Mouse (Mus musculus) forebrain, embryonic 12.5 days (tissue): ENCODE data around the gene Zwint. TPM values are rescaled to one million over a fixed set of nuclear protein-coding genes. Genes with fewer than 3 reads are reported as not detected.
A peak's percentile ranks its signal among the peaks of the same experiment; 100 is the strongest.

Source experiments
- ATAC-seq: fragments of 200-750 bp; cut with Nextera tagmentation; 2 replicates; pipeline ENCODE4 v1.8.0; 2017; ENCODE audit warnings: moderate TSS enrichment; ENCODE audit not compliant: low FRiP score
- H3K27ac ChIP-seq: fragments of 300-500 bp; sonication (generic); 2 replicates; pipeline ENCODE4 v1.5.1; 2016; ENCODE audit warnings: mild to moderate bottlenecking
- H3K27me3 ChIP-seq: fragments of 300-500 bp; sonication (generic); 2 replicates; pipeline ENCODE4 v1.6.1; 2016; ENCODE audit warnings: mild to moderate bottlenecking
- H3K36me3 ChIP-seq: fragments of 300-500 bp; sonication (generic); replicated peaks from 2 replicates; pipeline ENCODE4 v1.6.1; 2016; ENCODE audit warnings: mild to moderate bottlenecking
- H3K4me1 ChIP-seq: fragments of 300-500 bp; sonication (generic); 2 replicates; pipeline ENCODE4 v1.6.1; 2016
- H3K4me2 ChIP-seq: fragments of 300-500 bp; sonication (generic); 2 replicates; pipeline ENCODE4 v1.6.1; 2016; ENCODE audit warnings: mild to moderate bottlenecking, moderate library complexity
- H3K4me3 ChIP-seq: fragments of 300-500 bp; sonication (generic); replicated peaks from 2 replicates; pipeline ENCODE4 v1.5.1; 2016; ENCODE audit warnings: mild to moderate bottlenecking
- H3K9ac ChIP-seq: fragments of 300-500 bp; sonication (generic); 2 replicates; pipeline ENCODE4 v1.6.1; 2016; ENCODE audit warnings: mild to moderate bottlenecking
- H3K9me3 ChIP-seq: fragments of 300-500 bp; sonication (generic); 2 replicates; pipeline ENCODE4 v1.6.1; 2016
- WGBS: fragments of 180-500 bp; shearing (Covaris S2); methylation state at CpG from one replicate; pipeline ENCODE4 v1.1.7; 2016; 5-methylcytosine and 5-hydroxymethylcytosine counted together
- polyA plus RNA-seq: library from polyadenylated mRNA; unstranded; fragments of >200 nt; fragmentation: Nextera tagmentation; extraction: Ambion mirVana; gene quantifications from 2 replicates; pipeline ENCODE4 v1.2.1, GENCODE M21; 2016

Zwint gene
- polyA plus RNA-seq = 436 and 452 TPM in 2 replicates

DNA sequence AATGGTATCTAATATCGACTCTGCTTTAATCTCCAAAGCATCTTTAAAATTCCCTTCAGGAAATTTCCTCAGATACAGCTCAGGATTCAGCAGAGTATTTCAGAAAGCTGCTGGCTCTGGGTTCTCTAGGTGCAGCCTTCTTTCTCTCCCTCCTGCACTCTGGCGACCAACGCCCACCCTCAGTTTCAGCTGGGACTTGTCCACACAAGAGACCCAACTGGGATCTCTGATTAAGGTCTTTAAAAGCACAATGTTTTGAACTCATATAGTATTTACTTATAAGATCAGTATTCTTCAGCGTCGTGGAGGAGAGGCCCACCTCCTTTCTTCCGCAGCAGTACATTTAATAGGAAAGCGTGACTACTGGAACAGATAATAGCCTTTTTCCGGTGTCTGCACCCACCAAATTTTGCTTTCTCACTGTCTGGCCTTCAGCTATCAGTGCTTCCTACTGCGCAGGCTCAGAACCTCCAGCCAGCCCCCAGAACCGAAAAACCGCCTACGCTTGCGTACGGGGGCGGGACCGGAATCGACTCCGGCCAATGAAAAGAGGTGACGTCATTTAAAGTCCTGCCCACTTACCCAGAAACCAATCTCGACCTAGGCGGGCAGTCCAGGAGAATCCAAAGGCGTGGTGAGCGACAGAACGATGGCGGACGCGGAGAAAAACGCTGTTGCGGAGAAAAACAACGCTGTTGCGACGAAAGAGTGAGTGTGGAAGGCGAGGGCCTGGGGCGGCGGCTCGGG lies at the start of gene Zwint:
Gene Zwint, plus strand, starts transcription at position 576 of the 747 bp plus-strand sequence.
- Histone ChIP-seq H3K9ac (peak within 1 kb of the TSS; percentile 76), H3K36me3 (peaks cover 30% of the 10 kb centered on the region), H3K4me2 (peak within 1 kb of the TSS; percentile 77), H3K9me3 (no peaks in the 10 kb centered on the region), H3K4me1 (peaks cover 21% of the 10 kb centered on the region), H3K4me3 (peak within 1 kb of the TSS; percentile 66), H3K27me3 (no peaks in the 10 kb centered on the region), H3K27ac (peak within 1 kb of the TSS; percentile 94)
- 2% methylated on average over 36 of the region's 36 CpGs for WGBS
- peak; percentile 99 for ATAC-seq

DNA sequence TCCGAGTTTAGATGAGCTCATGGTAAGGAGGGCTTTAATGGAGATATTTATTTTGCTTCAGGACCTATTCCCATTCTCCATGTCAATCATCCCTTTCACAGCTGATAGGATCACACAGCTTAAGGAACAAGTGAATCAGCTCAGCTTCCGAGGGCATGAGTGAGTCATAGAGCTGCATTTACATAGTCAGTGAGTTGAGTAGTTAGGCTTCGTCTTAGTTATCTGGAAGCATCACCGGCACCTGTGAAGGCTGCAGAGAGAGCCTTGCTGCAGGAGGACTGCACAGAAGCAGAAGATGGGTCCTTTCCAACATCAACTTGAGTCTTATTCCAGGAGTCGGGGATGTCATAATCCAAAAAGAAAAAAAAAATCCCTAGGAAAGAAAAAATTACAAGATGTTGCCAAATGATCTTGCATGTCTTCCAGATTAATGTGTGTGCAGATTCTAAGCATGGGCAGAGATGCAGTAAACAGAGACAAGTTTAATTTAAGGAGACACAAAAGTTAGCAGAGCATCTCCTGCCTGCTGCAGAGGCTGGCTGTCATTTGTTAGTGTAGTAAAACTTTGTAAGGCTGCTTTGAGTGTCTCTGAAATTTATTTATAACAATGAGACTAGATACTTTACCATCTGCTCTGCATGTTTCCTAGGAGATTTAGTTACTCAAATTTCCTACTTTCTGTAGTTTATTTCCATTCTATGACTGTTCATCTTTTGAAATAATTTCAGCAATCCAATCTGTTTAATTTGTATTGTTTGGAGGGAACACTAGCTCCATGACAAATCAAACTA lies 41.3 kb upstream of the Zwint start:
- H3K9me3 ChIP-seq = no peaks in the 10 kb centered on the region
- no peak overlapping the region for H3K4me2 ChIP-seq
- WGBS = 85% methylated on average over 5 of the region's 5 CpGs
- no peak overlapping the region for H3K27ac ChIP-seq
- H3K36me3 ChIP-seq = no peaks in the 10 kb centered on the region
- no peaks in the 10 kb centered on the region for H3K4me1 ChIP-seq
- H3K4me3 ChIP-seq = no peak overlapping the region
- H3K27me3 ChIP-seq = no peaks in the 10 kb centered on the region
- H3K9ac ChIP-seq = no peak overlapping the region
- no peak for ATAC-seq

DNA sequence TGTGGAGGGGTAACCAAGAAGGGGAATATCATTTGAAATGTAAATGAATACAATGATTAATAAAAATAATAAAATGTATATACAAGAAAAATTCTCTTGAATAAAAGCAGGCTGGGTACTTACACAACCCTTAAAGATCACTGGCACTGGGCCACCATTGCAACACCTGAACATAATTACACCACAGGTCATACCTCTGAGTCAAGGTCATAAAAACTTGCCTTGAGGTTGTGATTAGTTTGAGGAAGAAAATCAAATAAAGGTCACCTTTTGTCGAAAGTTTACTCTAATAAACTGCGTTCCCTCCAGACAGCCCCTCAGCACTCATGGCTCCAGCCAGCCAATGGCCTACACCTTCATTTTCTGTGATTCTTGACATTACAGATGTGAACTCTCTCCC lies 38.5 kb upstream of the Zwint start:
- Histone ChIP-seq H3K27me3 (no peaks in the 10 kb centered on the region), H3K4me2 (no peak overlapping the region), H3K36me3 (no peaks in the 10 kb centered on the region), H3K27ac (no peak overlapping the region), H3K4me1 (no peaks in the 10 kb centered on the region), H3K9ac (no peak overlapping the region), H3K9me3 (no peaks in the 10 kb centered on the region), H3K4me3 (no peak overlapping the region)
- WGBS = 85% methylated on average over 2 of the region's 2 CpGs
- ATAC-seq = no peak

DNA sequence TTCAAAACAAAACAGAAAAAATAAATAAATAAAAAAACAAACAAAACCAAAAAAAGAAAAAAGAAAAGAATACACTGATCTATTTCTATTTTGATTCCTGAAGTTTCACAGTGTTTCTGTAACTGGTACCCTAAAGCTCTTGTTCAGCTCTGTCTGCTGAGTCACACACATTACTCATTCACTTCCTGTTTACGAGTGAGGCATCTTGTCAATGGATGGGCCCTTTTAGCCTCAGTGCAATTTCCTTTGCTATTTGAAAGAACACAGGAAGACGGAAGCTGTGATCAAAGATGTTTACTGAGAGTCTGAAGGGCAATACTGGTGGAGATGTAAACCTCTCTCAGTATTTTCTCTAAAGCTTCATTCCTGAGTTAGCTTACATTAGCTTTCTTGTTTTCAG lies 34.1 kb upstream of the Zwint start:
- Histone ChIP-seq H3K27me3 (no peaks in the 10 kb centered on the region), H3K4me1 (no peaks in the 10 kb centered on the region), H3K36me3 (no peaks in the 10 kb centered on the region), H3K27ac (no peak overlapping the region), H3K9ac (no peak overlapping the region), H3K4me2 (no peak overlapping the region), H3K4me3 (no peak overlapping the region), H3K9me3 (no peaks in the 10 kb centered on the region)
- 84% methylated on average over 2 of the region's 2 CpGs for WGBS
- ATAC-seq = no peak

DNA sequence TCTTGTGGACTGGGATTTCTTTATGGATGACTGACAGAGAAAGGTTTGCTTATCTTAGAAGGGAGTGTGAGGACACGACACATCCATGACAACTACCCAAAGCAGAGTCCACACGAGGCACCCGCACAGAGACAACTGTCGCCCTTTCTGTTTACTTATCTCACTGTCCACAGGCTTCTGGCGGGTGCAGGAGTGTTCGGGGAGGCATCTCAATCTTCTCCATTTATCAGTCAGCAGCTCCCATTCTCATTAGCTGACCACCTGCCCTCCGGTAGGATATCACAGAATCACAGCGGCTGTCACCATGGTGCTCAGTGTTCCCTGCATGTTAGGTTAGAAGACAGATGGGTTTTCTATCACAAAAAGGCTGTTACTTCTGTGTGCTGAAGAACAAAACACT lies 31.1 kb upstream of the Zwint start:
- Histone ChIP-seq H3K9me3 (no peaks in the 10 kb centered on the region), H3K36me3 (no peaks in the 10 kb centered on the region), H3K4me1 (no peaks in the 10 kb centered on the region), H3K4me2 (no peak overlapping the region), H3K9ac (no peak overlapping the region), H3K27ac (no peak overlapping the region), H3K27me3 (no peaks in the 10 kb centered on the region), H3K4me3 (no peak overlapping the region)
- no peak for ATAC-seq
- 86% methylated on average over 8 of the region's 8 CpGs for WGBS

DNA sequence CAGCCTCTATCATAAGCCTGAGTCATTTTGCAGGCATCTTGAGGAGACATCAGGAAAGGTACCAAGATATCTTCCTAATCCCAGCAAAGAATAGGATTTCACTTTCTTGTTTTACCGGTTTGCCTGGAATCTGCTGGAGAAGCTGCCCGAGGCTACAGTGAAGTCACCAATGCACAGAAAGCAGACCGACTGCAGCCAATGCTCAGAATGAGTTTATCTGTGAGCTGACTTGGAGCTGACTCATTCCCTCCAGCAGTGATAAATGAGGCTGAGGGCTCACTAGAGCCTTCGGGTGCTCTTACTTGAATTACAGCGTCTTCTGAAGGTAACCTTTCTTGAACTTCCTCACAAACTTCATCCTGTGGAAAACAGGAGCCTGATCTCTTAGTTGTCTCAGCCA lies 20.5 kb upstream of the Zwint start:
- no peak for ATAC-seq
- no peaks in the 10 kb centered on the region for H3K27me3 ChIP-seq
- H3K9ac ChIP-seq = no peak overlapping the region
- H3K36me3 ChIP-seq = no peaks in the 10 kb centered on the region
- H3K4me1 ChIP-seq = no peaks in the 10 kb centered on the region
- WGBS = 75% methylated on average over 5 of the region's 5 CpGs
- no peaks in the 10 kb centered on the region for H3K9me3 ChIP-seq
- no peak overlapping the region for H3K4me2 ChIP-seq
- no peak overlapping the region for H3K27ac ChIP-seq
- no peak overlapping the region for H3K4me3 ChIP-seq

DNA sequence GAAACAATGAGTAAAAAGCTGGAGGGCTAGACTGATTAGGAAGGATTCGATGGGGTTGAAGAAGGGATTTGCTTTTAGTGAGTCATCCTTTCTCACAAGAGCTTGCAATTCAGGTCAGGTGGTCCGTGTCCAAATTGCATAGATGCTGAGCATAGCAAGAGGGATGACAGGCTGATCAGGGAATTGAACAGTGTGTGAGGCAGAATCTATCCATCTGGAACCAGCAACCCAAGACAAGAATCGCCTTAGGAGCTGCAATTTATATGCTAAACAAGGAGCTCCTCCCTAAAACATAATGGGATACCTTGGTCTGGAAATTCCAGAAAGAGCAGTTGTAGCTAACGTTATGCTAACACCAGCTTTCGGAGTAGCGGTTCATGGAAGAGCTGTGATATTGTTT lies 3.8 kb upstream of the Zwint start:
- Histone ChIP-seq H3K27ac (no peak overlapping the region), H3K4me1 (peaks cover 9% of the 10 kb centered on the region), H3K9ac (no peak overlapping the region), H3K4me3 (no peak overlapping the region), H3K4me2 (no peak overlapping the region), H3K36me3 (no peaks in the 10 kb centered on the region), H3K9me3 (no peaks in the 10 kb centered on the region), H3K27me3 (no peaks in the 10 kb centered on the region)
- 46% methylated on average over 6 of the region's 6 CpGs for WGBS
- no peak for ATAC-seq

DNA sequence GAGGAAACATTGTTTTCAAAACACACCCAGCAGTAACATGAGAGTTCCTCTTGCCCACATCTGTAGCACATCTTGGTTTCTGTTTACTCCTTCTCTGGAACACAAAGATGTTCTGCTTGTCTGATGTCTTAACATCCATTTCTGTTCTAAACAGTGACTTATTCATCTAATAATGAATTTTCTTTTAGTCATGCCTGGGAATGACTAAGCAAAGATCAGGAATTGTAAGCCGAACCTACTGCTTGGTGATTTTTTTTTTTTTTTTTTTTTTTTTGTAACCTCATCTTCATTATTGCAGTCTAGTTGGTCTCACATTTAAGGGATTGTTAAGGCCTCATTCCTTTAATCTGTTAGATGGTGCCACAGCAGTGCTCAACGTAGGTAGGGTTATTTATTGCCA lies 848 bp upstream of the Zwint start:
- H3K36me3 ChIP-seq = peaks cover 24% of the 10 kb centered on the region
- no peaks in the 10 kb centered on the region for H3K27me3 ChIP-seq
- H3K4me2 ChIP-seq = peak overlapping the region; percentile 77
- ATAC-seq = peak; percentile 2; the same call in 1 of the 2 replicates
- no peak overlapping the region for H3K4me3 ChIP-seq
- H3K9me3 ChIP-seq = no peaks in the 10 kb centered on the region
- no peak overlapping the region for H3K9ac ChIP-seq
- 90% methylated on average over 2 of the region's 2 CpGs for WGBS
- H3K27ac ChIP-seq = peak overlapping the region; percentile 87
- peaks cover 21% of the 10 kb centered on the region for H3K4me1 ChIP-seq

DNA sequence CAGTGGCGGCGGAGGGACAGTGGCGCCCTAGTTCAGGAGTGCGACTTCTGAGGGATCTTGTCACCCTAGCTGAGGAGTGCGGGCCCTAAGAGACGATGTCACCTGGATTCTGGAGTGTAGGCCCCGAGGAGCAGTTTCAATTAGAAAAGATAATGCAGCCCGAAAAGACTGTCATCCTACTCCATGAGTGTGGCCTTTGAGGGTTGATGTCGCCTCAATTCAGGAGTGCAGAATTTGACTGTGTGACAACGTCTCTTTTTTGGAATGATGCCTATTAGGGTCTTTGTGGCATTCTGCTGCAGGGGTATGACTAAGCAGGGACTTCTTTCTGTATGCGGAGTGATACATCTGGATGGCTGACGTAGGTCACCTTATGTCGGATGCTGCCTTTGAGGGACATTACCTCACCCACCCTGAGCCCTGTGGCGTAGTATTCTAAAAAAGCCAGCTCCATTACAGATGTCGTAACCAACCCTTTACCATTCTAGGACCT lies 418 bp downstream of the Zwint start:
- under 1% methylated on average over 15 of the region's 15 CpGs for WGBS
- ATAC-seq = peak; percentile 82
- Histone ChIP-seq H3K27ac (peak overlapping the region; percentile 94), H3K27me3 (no peaks in the 10 kb centered on the region), H3K4me1 (peaks cover 21% of the 10 kb centered on the region), H3K9me3 (no peaks in the 10 kb centered on the region), H3K36me3 (peaks cover 34% of the 10 kb centered on the region), H3K4me3 (peak overlapping the region; percentile 66), H3K4me2 (peak overlapping the region; percentile 77), H3K9ac (peak overlapping the region; percentile 76)

DNA sequence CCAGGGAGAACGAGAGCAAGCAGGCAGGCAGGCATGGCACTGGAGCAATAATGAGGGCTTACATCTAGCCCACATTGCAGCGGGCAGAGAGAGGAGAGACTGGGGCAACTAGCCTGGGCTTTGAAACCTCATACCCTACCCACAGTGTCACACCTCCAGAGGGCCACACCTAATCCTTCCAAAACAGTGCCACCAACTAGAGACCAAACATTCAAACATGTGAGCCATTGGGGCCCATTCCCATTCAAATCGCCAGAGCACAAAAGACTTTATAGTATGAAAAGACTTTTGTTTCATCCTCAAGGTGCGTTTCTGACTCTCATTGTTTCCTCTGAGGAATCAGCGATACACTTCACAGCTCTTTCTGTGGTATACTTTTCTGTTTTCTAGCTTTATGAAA lies 4.6 kb downstream of the Zwint start:
- peaks cover 68% of the 10 kb centered on the region for H3K36me3 ChIP-seq
- WGBS = 93% methylated on average over 5 of the region's 5 CpGs
- H3K4me1 ChIP-seq = peaks cover 19% of the 10 kb centered on the region
- H3K27me3 ChIP-seq = no peaks in the 10 kb centered on the region
- no peak for ATAC-seq
- no peak overlapping the region for H3K27ac ChIP-seq
- no peak overlapping the region for H3K9ac ChIP-seq
- no peak overlapping the region for H3K4me2 ChIP-seq
- H3K9me3 ChIP-seq = no peaks in the 10 kb centered on the region
- no peak overlapping the region for H3K4me3 ChIP-seq

DNA sequence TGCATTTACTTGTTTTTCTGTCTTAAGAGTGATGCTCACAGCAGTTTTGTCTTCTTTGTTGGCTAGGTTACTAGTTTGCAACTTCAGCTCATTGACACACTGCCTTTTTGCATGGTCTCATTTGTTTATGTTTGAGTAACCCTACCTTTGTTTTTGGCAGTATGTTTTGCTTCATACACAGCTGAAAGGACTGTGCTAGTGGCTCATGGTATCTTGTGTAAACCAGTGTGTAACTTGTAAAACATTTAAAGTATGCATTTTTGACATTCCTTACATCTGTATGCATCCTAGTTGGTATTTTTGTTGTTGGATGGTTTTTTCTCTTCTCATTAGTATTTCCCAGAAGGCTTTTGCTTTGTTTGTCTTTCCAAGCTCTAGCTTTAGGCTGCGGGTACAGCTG lies 5.7 kb downstream of the Zwint start:
- Histone ChIP-seq H3K36me3 (peaks cover 78% of the 10 kb centered on the region), H3K27ac (no peak overlapping the region), H3K4me2 (no peak overlapping the region), H3K27me3 (no peaks in the 10 kb centered on the region), H3K9ac (no peak overlapping the region), H3K9me3 (no peaks in the 10 kb centered on the region), H3K4me1 (peaks cover 17% of the 10 kb centered on the region), H3K4me3 (no peak overlapping the region)
- 97% methylated on average over 1 of the region's 1 CpGs for WGBS
- ATAC-seq = no peak

DNA sequence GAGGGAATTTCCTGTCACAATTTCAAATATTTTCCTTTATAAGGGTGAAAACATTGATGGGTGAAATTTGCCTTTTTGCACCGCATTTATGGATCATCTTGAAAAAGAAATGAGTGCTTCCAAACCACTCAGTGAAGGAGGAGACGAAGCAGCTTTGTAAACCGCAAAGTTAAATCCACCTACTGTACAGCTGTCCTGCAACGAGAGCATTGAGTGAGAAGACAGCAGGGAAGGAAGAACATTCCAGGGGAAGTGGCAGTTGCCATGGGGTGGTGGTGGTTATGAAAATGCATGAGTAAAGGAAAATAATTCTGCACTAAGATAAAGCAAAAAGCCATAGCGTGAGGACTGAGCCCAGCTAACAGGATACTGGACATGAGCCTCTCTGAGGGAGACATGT lies 13.2 kb downstream of the Zwint start:
- Histone ChIP-seq H3K9me3 (no peaks in the 10 kb centered on the region), H3K9ac (no peak overlapping the region), H3K4me2 (no peak overlapping the region), H3K36me3 (peaks cover 46% of the 10 kb centered on the region), H3K27ac (no peak overlapping the region), H3K4me3 (no peak overlapping the region), H3K4me1 (no peaks in the 10 kb centered on the region), H3K27me3 (no peaks in the 10 kb centered on the region)
- no peak for ATAC-seq
- 97% methylated on average over 5 of the region's 5 CpGs for WGBS
